Mouse (Mus musculus) cortical plate, adult 2 months (tissue): ENCODE results near the gene Gm28434. TPM values are rescaled to one million over a fixed set of nuclear protein-coding genes. Genes with fewer than 3 reads are reported as not detected.

Source experiments
- H3K27ac ChIP-seq: fragments of 200-500 bp; 2 replicates; pipeline ENCODE4 v1.5.1; 2012; ENCODE audit warnings: low read length, control low read depth, inconsistent platforms; ENCODE audit not compliant: insufficient read depth
- H3K4me1 ChIP-seq: fragments of 200-500 bp; 2 replicates; pipeline ENCODE4 v1.6.1; 2011; ENCODE audit warnings: low read length; ENCODE audit not compliant: control insufficient read depth, insufficient read depth
- H3K4me3 ChIP-seq: fragments of 200-500 bp; 2 replicates; pipeline ENCODE4 v1.5.1; 2011; ENCODE audit warnings: mild to moderate bottlenecking, low read length, control low read depth; ENCODE audit not compliant: insufficient read depth
- CTCF ChIP-seq: fragments of 200-500 bp; IDR thresholded peaks from 2 replicates; pipeline ENCODE4 v1.5.1; 2011; ENCODE audit warnings: mild to moderate bottlenecking, control low read depth, low read length; ENCODE audit not compliant: insufficient read depth; ENCODE audit errors: extremely low read depth
- POLR2A ChIP-seq: fragments of 200-500 bp; IDR thresholded peaks from 2 replicates; pipeline ENCODE4 v1.6.1; 2011; ENCODE audit warnings: mild to moderate bottlenecking, low read length, control low read depth; ENCODE audit not compliant: insufficient read depth; ENCODE audit errors: extremely low read depth
- polyA plus RNA-seq: library from polyadenylated mRNA; depleted of rRNA; stranded (reverse); fragments of >200 nt; gene quantifications from 2 replicates; pipeline ENCODE4 v1.2.3, GENCODE M21; 2012; rRNA removed

Gene Gm28434
- not detected in 2 replicates for polyA plus RNA-seq

DNA sequence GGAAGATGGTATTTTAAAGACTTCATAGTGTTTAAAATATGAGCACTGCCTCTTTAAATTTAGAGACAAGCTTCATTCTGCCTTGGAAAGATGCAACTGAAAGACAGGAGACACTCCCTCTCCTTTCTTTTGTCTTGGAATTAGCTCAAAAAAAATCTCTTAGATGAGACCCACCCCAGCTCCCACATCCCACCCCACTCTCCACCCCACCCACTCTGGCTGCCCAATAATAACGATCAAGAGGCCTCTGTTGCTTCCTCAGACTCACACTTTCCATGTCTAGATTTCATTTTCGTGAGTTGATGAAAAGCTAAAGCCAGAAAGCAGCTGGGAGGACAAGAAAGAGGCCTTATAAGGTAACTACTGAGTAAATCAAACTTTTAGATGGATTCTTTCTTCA lies at the start of gene Gm28434, which contains the start of gene 2310003L06Rik:
TSS of gene Gm28434 (plus strand) at position 317 of the 400 bp plus-strand sequence.
TSS of gene 2310003L06Rik (plus strand) at position 259 of the 400 bp plus-strand sequence.
- no peak within 1 kb of the TSS for H3K4me3 ChIP-seq
- H3K4me1 ChIP-seq, result no peaks in the 10 kb centered on the region
- TF ChIP-seq CTCF (no peak), POLR2A (no peak)
- no peak within 1 kb of the TSS for H3K27ac ChIP-seq

- TF ChIP-seq CTCF (no peak), POLR2A (no peak)
- no peaks in the 10 kb centered on the region for H3K4me1 ChIP-seq
- H3K27ac ChIP-seq, result no peak within 1 kb of the TSS
- no peak within 1 kb of the TSS for H3K4me3 ChIP-seq
Observed at GRCm38 (mm10) chr5:87925372-87925771, 43.9 kb upstream of the Gm28434 start, which contains the start of gene Csn3. Gene Csn3 (plus strand): TSS chr5:87925579.

DNA sequence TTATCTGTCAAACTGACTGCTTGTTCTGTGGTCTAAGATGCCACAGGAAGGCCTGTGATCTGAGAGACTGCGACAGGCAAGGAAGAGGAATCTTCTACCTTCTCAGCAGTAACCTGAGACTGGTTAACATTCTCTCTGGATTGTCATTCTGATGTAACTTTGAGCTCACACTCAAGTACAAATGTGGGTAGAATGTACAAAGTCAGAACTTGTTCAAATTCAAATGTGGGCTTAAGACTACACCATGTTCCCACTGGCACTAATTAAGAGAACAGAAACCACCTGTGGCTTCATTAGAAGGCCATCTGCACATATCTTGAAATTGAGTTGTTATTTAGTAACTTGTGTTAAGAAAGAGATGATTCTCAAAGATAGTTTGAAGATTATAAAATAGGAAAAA lies 37.7 kb upstream of the Gm28434 start:
- Histone ChIP-seq H3K4me3 (no peak overlapping the region), H3K27ac (no peak overlapping the region), H3K4me1 (no peaks in the 10 kb centered on the region)
- TF ChIP-seq CTCF (no peak), POLR2A (no peak)

DNA sequence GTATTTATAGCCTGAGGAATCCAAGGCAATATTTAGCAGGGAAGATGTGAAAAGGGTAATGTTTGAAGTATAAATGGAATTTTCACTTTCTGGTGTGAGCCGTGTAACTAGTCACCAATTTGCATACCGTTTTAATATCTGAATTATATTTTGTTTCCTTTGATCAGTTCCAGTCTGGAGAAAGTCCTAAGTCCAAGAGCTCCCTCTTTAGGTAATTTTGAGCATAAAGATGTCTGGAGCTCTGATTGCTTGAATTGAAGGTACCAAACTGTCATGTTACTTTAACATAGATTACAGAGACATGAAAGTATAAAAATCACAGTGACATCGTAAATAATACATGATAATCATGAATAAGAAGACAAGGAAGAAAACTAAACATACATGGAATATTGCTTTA lies 28.6 kb upstream of the Gm28434 start:
- TF ChIP-seq CTCF, result no peak
- TF ChIP-seq POLR2A, result no peak
- H3K4me1 ChIP-seq, result no peaks in the 10 kb centered on the region
- H3K4me3 ChIP-seq, result no peak overlapping the region
- no peak overlapping the region for H3K27ac ChIP-seq

DNA sequence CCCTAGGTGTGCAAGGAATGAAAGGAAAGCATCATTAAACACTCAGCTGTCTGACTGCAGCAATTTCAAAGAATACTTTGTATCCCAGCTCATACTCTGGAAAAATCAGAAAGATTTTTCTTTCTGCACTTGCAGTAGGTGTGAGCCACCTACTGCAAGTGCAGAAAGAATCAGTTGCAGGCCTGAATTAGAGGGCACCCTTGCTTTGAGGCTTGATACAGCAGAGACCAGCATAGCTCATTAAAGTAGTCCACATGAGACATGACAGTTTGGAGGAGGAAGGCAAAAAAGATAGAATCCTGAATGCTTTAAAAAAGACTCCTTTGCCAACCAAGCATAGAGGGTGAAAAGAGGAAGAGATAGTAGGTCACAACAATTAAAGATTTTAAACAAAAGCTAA lies 26.8 kb upstream of the Gm28434 start:
- TF ChIP-seq CTCF (no peak), POLR2A (no peak)
- Histone ChIP-seq H3K27ac (no peak overlapping the region), H3K4me3 (no peak overlapping the region), H3K4me1 (no peaks in the 10 kb centered on the region)

- no peak for TF ChIP-seq CTCF
- no peak for TF ChIP-seq POLR2A
- no peak overlapping the region for H3K27ac ChIP-seq
Observed at GRCm38 (mm10) chr5:87951836-87952235, 17.5 kb upstream of the Gm28434 start.

GRCm38 (mm10) chr5:87979139-87979538 lies 9.8 kb downstream of the Gm28434 start, which contains the start of gene Cabs1:
Gene Cabs1 (plus strand): TSS chr5:87979439.
- Histone ChIP-seq H3K27ac (no peak within 1 kb of the TSS), H3K4me3 (no peak within 1 kb of the TSS), H3K4me1 (no peaks in the 10 kb centered on the region)
- TF ChIP-seq CTCF (no peak), POLR2A (no peak)

More at GRCm38 (mm10) chr5:87951836-87952235, 17.5 kb upstream of the Gm28434 start:
- H3K4me1 ChIP-seq, result no peaks in the 10 kb centered on the region
- no peak overlapping the region for H3K4me3 ChIP-seq

DNA sequence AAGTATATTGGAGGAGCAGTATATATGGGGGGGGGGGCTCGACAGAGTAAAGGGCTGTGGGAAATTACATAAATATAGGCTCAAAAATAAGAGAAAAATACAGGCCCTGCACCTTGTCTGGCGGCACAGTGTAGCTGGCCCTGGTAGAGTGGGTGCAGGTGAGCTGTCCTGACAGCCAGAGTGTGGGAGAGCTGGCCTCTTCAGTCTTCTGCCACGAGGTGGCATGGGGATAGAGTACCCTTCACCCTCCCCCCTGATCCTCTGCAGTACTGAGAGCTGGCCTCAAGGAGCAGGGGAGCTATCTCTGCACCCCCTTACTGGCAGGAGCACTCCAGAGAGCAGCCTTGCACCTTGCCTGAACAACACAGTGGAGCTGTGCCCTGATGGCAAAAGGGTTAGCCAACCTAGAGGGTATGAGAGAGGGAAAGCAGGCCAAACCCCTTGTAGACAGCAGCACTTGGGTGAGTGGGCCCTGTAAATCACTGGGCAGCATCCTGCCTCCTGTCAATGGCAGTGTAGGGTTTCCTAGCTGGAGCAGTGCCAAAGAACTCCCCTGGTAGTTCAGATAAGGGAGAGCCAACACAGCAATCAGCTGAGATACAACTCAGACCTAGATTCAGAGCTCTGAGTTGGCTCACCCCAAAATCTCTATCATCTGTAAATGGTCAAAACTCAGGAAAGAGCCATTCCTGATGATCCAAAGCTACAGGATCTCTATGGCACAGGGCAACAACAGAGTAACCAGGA lies 13.3 kb downstream of the Gm28434 start:
- Histone ChIP-seq H3K27ac (no peak overlapping the region), H3K4me1 (no peaks in the 10 kb centered on the region), H3K4me3 (no peak overlapping the region)
- no peak for TF ChIP-seq POLR2A
- no peak for TF ChIP-seq CTCF

DNA sequence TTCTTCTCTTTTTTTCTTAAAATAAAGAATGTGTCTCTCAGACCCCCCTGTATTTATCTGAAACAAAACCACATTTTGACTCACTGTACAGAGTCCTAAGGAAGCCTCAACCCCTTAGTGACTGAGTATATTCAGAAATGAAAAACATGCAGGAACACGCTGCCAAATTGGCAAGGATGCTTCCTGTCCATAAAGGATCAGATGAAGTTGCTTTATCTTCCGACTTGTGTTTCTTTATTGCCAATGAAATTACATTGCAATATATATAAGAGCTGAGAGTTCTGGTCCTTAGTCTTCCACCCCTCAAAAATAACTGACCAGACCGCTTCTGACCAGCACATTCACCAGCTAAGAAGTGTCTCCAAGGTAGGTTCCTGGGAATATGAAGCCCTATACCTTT lies 32.9 kb downstream of the Gm28434 start, which contains the start of gene Smr3a:
TSS of gene Smr3a (plus strand) at position 301 of the 400 bp plus-strand sequence.
- TF ChIP-seq POLR2A, result no peak
- Histone ChIP-seq H3K4me3 (no peak within 1 kb of the TSS), H3K27ac (no peak within 1 kb of the TSS), H3K4me1 (no peaks in the 10 kb centered on the region)

- Histone ChIP-seq H3K4me1 (no peaks in the 10 kb centered on the region), H3K27ac (no peak overlapping the region), H3K4me3 (no peak overlapping the region)
- TF ChIP-seq POLR2A (no peak), CTCF (no peak)
Observed at GRCm38 (mm10) chr5:88005241-88005640, 35.9 kb downstream of the Gm28434 start.

Other genes with a start within 250 kb of the Gm28434 start
- gene Csn1s2a, start 194.9 kb upstream of the Gm28434 start, polyA plus RNA-seq, result not detected in 2 replicates
- gene Csn1s2b, start 161.4 kb upstream of the Gm28434 start, polyA plus RNA-seq, result not detected in 2 replicates
- gene Prr27, start 143.8 kb upstream of the Gm28434 start, polyA plus RNA-seq, result not detected in 2 replicates
- gene Odam, start 84.5 kb upstream of the Gm28434 start, polyA plus RNA-seq, result not detected in 2 replicates
- gene Csn3, start 43.9 kb upstream of the Gm28434 start, polyA plus RNA-seq, result not detected in 2 replicates
- not detected in 2 replicates for gene 2310003L06Rik, start 58 bp upstream of the Gm28434 start, polyA plus RNA-seq
- gene Cabs1, start 9.9 kb downstream of the Gm28434 start, polyA plus RNA-seq, result not detected in 2 replicates
- not detected in 2 replicates for gene Smr3a, start 33.0 kb downstream of the Gm28434 start, polyA plus RNA-seq
- gene Smr2, start 117.0 kb downstream of the Gm28434 start, polyA plus RNA-seq, result not detected in 2 replicates
- gene Gm11116, start 142.0 kb downstream of the Gm28434 start, polyA plus RNA-seq, result not detected in 2 replicates
- gene Gm11115, start 184.6 kb downstream of the Gm28434 start, polyA plus RNA-seq, result not detected in 2 replicates